Mouse (Mus musculus) embryo, embryonic 11 days (tissue): ENCODE measurements around the gene Neurl1a.

Experiments used
- DNase-seq: peaks from one replicate; pipeline ENCODE4 v3.0.0-alpha.2; 2015

The Neurl1a gene

GRCm38 (mm10) chr19:47250931-47251330 lies 72.3 kb downstream of the Neurl1a start:
- peak; percentile 32 for DNase-seq

DNA sequence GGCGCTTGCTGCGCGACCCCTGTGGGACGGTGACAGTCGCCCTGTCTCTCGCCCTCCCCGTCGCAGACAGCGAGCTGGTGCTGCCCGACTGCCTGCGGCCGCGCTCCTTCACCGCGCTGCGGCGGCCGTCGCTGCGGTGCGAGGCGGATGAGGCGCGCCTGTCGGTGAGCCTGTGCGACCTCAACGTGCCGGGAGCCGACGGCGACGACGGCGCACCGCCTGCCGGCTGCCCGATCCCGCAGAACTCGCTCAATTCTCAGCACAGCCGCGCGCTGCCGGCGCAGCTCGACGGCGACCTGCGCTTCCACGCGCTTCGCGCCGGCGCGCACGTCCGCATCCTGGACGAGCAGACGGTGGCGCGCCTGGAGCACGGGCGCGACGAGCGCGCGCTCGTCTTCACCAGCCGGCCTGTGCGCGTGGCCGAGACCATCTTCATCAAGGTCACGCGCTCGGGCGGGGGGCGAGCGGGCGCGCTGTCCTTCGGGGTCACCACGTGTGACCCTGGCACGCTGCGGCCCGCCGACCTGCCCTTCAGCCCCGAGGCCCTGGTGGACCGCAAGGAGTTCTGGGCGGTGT lies 74.5 kb downstream of the Neurl1a start:
- DNase-seq, result peak; percentile 69

DNA sequence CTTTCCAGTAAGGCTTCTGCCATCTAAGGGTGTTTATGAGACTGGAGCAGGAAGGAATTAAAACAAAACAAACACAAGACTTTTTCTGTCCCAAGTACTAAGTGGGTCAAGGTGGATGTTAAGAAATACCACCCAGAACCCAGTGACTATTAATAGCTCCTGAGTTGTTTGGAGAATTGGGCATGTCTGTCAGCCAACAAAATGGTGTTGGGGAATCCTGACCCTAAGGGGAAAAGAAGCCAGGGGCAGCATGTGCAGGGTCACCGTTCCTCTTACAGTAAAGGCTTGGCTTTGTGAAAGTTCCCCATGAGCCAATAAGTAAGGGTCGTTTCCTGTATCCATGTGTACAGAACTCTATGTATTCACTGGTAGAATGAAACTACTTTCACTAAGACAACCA lies 76.4 kb downstream of the Neurl1a start:
- DNase-seq, result no peak

GRCm38 (mm10) chr19:47255919-47256318 lies 77.3 kb downstream of the Neurl1a start:
- no peak for DNase-seq

- peak; percentile 65 for DNase-seq
These were observed 81.0 kb downstream of the Neurl1a start for GRCm38 (mm10) chr19:47259581-47259980.

GRCm38 (mm10) chr19:47261196-47261595 lies 82.6 kb downstream of the Neurl1a start:
- DNase-seq, result no peak

GRCm38 (mm10) chr19:47263621-47264020 lies 85.0 kb downstream of the Neurl1a start:
- no peak for DNase-seq

DNA sequence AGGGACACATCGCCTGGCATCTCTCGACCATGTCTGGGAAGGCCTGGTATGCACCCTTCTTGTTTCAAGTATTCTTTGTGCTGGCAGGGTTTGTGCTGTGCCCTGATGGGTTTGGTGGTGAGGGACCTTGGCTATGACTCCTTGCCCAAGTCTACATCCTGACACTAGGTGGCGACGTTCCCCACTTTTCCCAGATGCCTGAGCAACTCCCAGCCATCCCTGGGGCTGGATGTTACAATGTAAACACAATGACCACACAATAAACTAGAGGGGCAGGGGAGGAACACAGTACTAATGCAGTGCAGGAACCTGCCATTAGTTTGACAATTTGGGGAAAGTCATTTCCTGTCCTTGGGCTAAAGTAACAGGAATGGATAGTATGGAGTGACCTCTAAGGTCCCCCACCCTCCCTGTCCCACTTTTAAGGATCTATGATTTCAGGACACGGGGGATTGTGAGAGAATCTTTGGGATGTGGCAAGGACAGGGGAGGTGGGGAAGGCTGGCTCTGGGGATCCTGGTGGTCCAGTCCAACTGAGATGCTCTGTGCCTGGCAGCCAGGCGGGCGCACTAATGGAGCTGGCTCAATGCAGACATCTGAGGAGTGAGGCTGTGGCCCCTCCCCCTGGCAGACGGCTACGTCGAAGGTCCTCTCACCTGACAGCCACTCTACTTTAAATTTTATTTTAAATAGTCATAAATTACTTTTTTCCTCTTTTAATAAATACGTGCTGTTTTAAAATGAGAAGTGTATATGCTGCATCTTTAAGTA lies 85.9 kb downstream of the Neurl1a start:
- peak; percentile 84 for DNase-seq

DNA sequence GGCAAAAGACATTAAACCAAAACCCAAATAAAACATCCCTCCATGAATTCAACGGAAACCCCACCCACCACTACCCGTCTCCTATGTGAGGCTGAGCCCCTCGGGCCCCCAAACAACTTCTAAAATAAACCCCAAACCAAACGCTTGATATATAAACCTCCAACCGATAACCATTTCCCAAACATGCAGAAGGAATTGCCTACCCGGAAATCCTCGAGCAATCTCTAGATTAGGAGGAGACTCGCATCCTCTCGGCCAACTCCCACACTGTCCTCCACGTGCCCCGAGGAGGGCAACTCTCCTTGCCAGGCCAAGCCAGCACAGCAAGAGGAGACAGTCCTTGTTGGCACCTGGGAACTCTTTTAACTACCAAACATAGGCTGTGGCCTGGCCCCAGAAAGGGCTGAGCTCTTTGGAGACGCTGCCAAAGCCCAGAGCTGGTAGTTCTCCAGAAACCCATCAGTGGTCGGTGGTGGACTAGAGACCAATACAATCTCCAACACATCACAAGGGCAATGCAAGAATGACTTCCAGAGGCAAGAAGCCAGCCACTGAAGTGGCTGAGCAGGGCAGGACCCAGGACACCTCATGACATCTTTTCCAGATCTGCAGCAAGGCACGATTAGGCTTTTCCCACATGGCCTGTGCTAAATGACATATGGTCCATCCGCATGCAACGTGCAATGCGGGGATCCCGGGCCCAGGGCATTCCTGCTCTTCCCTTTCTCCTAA lies 87.6 kb downstream of the Neurl1a start:
- no peak for DNase-seq

DNA sequence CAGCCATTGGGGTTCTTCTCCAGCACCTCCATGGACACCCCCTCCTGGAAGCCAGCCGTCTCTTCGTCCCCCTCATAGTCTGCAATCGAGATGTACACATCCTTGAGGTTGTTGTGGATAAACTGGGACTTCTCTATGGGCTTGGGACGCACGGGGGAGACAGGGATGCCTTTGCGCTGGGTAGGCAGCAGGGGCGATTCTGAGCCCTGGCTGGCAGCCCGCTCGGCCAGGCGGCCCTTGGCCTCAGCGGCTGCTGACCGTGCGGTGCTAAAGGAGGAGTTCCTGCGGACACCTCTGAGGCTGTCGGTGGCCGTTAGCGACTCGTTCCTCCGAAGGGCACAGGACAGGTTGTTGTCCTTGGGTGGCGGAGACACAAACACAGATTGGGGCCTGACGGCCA lies 88.4 kb downstream of the Neurl1a start:
- DNase-seq, result no peak

- DNase-seq, result peak; percentile 54
These were observed 91.1 kb downstream of the Neurl1a start for GRCm38 (mm10) chr19:47269729-47270128.

DNA sequence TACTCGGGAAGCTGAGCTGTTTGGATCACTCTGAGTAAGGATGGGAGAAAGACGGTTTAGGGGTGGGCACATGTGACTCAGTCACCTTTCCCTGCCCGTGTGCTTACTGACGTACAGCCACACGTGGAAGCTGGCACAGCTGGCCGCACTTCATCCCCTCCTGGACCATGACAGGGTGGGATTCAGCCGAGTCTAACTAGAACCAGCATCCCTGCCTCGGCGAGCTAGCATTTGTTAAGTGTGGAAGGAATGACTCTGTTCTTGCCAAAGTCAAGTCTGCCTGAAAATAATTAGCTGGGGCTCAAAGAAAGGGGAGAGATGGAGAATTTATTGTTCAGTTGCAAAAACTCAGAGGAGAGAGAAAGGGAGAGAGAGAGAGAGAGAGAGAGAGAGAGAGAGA lies 91.9 kb downstream of the Neurl1a start:
- DNase-seq, result no peak

GRCm38 (mm10) chr19:47276730-47277129 lies 98.1 kb downstream of the Neurl1a start:
- no peak for DNase-seq

DNA sequence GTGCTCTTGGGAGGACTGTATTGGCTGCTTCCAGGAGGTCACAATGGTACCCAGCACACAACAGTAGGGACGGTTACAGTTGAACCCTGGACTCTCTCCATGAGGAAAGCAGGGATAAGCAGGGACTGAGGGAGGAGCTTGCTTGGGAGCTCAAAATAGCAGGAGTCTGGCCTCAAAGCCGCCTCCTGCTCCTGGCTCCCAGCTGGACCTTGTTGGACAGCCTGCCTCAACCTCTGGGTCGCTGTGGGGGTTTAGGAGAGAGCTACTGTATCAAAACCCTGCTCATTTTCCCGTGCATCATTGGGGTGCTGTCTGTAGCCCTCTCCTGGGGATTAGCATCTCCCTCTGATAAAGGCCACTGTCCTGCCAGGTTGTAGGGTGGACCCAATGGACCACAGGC lies 100.8 kb downstream of the Neurl1a start:
- DNase-seq, result no peak

DNA sequence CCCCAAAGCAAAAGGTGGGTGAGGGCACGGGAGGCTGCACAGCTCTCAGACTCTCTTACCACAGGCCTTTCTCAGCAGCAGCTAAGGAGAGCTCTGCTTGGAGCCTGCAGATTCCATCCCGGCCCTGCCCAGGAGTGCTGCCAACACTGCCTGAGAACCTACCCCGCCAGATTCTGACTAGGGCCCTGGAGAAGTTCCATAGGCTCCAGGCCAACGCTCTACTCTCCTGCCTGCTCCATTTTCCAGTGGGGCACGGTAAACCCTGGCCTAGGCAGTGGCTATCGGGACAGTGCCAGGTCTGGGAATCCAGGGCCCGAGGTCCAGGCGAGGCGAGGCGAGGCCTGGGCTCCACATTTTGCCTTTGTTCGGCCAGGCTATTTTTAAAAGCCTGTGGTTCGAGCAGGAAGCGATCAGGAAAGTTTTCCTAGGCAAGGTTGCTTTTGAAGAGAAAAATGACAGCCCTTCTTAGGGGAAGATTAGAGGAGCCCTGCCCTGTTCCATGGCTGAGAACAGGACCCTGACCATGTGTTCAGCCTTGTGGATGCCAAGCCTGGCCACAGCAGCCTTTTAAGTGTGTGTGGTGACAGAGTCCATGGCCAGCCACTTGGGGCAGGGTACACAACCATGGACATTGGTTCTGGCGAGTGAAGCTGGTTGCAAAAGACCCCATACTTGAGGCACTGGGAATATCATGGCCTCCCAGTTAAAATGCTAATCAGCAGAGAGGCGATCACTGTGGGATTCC lies 101.3 kb downstream of the Neurl1a start:
- DNase-seq, result no peak

DNA sequence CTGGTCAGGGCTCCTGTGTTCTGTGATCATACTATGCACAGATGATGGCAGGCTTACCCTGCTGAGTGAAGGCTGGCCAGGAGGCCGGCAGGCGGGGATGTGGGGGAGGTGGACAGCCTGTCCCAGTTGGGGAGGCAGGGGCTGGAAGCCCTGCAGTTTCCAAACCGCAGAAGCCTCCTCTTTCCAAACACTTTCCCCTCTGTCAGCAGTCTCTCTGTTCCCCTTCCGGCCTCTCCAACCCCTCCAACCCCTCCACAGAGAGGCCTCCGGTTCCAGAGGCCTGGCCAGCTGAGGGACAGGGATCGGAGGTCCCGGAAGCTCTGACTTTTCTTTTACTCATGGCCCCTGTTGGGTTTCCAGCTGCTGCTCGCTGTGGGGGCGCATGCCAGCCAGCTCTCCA lies 102.3 kb downstream of the Neurl1a start:
- no peak for DNase-seq

- no peak for DNase-seq
These were observed 103.4 kb downstream of the Neurl1a start for GRCm38 (mm10) chr19:47282050-47282454.

DNA sequence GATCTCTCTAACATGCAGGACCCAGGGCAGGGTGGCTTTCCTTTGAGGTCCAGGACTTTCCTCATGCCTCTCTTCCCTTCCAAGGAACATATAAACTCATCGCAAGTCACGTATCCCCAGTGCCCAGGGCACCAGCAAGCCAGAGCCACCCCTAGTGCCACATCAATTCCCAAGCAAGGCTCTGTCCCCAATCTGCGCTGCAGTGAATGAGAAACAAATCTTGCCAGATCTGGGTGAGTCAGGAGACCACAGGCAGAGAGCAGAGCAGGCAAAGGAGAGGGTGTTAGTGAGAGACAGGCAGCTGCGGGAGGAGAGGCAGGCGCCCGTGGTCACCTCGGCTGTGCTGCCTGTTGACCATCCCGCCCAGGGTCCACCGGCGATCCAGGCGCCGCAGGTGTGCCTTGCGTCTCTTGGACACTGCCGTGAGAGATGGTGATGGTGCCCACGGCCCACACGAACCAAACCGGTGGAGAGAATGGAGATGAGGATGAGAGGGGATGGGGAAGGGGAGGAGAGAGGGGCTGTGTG lies 104.1 kb downstream of the Neurl1a start:
- no peak for DNase-seq

DNA sequence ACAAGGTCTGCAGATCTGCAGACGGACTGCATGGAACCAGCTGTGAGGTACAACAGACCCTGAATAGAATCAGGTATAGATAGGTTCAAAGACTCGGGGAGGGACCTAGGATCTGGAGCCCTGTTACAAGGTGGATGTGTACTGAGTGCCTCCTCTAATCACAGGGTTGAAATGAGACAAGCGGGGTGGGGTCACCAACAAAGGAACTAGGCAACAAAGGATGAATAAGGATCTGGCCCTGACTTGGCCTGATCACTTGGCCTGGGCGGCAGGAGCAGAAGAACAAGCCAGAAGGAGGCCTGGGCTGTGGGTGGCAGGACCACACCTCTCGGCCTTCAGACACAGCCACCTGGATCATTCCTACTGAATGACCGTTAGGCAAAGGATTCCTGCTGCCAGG lies 107.0 kb downstream of the Neurl1a start:
- DNase-seq, result no peak

DNA sequence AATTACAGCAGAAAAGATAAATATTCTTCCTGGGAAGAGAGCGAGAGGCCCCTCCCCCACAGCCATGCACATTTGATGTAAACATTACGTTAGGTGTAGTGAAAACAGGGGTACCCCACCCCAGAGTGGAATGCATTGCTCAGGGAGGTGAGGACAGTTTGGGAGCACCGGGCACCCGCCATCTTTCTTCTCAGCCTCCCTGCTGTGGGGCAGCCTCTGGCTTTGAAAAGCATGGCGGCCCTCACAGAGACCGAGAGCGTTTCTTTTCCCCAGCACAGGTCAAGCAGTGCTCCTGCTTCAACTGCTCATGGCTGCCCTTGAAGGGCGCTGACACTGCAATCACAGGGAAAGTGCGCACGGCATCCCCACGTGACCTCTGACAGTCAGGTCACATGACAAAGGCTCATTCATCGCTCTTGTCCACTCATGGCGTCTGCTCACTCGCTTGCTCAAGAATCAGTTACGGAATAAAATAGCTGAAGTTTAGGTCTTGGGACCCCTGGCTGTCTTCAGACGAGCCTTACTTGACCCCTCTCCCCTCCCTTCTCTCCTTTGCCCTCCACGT lies 108.3 kb downstream of the Neurl1a start:
- DNase-seq, result peak; percentile 44

DNA sequence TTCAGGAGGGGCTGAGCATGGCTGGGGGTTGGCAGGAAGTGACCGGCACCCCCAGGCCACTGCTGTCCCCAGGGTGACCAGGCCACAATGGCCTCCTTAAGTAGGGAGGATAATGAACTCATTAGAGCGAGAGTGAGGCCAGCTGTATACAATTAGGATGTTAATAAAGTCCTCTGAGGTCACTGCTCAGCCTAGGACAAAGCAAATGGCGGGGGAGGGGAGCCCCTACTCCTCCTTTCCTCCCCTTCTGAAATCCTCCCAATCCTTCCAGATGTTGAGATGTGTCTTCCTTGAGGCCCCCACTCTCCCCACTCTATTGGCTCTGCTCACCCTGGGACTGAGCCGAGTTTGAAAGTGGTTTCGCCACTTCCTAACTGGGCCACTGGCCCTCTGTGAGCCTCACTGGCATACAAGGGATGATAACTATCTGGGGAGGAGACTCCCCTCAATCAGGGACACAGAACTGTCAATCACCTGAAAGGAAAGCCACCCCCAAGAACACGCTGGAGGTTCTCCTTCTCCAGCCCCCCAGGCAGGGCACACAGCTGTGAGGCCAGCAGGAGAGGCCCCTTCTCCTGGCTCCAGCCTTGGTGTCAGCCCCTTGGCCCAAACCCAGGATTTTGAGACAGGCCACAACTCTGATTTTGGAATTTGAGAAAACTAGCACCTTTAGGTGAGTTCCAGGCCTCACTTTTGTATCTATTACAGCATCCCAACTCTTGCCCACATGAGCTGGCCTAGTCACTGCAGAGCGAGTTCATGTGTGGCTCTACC lies 112.9 kb downstream of the Neurl1a start:
- DNase-seq, result peak; percentile 74

- DNase-seq, result no peak
These were observed 113.9 kb downstream of the Neurl1a start for GRCm38 (mm10) chr19:47292451-47292951.
